Mouse (Mus musculus) olfactory bulb, adult 2 months (tissue): ENCODE measurements at regions not wholly inside any gene's neighbourhood (a gene's known extent, or its start where the extent isn't known, plus 50 kb on each side); places are given as distances from the start of the nearest gene placed in this dataset.

Source experiments
- H3K27ac ChIP-seq: fragments of 200-500 bp; 2 replicates; pipeline ENCODE4 v1.5.1; 2012; ENCODE audit warnings: low read depth, low read length; ENCODE audit not compliant: insufficient read depth
- H3K4me1 ChIP-seq: fragments of 200-500 bp; 2 replicates; pipeline ENCODE4 v1.6.1; 2012; ENCODE audit warnings: low read length; ENCODE audit not compliant: control insufficient read depth, insufficient read depth
- H3K4me3 ChIP-seq: fragments of 200-500 bp; 2 replicates; pipeline ENCODE4 v1.5.1; 2012; ENCODE audit warnings: mild to moderate bottlenecking, low read depth, low read length, moderate library complexity; ENCODE audit not compliant: insufficient read depth
- CTCF ChIP-seq: fragments of 200-500 bp; IDR thresholded peaks from 2 replicates; pipeline ENCODE4 v1.5.1; 2012; ENCODE audit warnings: low read depth, mild to moderate bottlenecking, low read length, moderate library complexity; ENCODE audit not compliant: insufficient read depth
- POLR2A ChIP-seq: fragments of 200-500 bp; IDR thresholded peaks from 2 replicates; pipeline ENCODE4 v1.6.1; 2012; ENCODE audit warnings: mild to moderate bottlenecking, low read depth, low read length, moderate library complexity; ENCODE audit not compliant: insufficient read depth
- WGBS: fragments of 180-500 bp; shearing (Covaris S2); methylation state at CpG from one replicate; pipeline ENCODE4 v1.1.7; 2018; 5-methylcytosine and 5-hydroxymethylcytosine counted together

- Histone ChIP-seq H3K27ac (no peak overlapping the region), H3K4me1 (no peaks in the 10 kb centered on the region), H3K4me3 (no peak overlapping the region)
- 74% methylated on average over 6 of the region's 6 CpGs for WGBS
- TF ChIP-seq POLR2A, result no peak
- no peak for TF ChIP-seq CTCF
Observed at GRCm38 (mm10) chr13:30067581-30068375, 68.5 kb upstream of the Mboat1 start.

DNA sequence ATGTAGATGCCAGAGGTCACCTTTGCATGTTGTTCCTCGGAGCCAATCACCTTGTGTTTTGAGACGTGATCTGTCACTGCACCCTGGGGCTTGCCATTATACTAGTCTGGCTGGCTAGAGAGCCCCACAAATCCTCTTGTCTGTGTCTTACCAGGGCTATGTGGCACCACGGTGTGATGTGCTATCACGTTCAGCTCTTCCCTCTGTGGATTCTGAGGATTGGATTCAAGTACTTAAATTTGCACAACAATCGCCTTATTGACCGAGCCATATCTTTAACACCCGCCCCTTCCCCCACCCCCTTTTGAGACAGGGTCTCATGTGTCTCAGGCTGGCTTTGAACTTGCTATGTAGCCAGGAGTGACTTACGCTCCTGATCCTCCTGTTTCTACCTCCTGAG is 70.8 kb upstream of the Mboat1 start:
- no peak for TF ChIP-seq CTCF
- no peak for TF ChIP-seq POLR2A
- Histone ChIP-seq H3K27ac (no peak overlapping the region), H3K4me1 (no peaks in the 10 kb centered on the region), H3K4me3 (no peak overlapping the region)
- 54% methylated on average over 8 of the region's 8 CpGs for WGBS

DNA sequence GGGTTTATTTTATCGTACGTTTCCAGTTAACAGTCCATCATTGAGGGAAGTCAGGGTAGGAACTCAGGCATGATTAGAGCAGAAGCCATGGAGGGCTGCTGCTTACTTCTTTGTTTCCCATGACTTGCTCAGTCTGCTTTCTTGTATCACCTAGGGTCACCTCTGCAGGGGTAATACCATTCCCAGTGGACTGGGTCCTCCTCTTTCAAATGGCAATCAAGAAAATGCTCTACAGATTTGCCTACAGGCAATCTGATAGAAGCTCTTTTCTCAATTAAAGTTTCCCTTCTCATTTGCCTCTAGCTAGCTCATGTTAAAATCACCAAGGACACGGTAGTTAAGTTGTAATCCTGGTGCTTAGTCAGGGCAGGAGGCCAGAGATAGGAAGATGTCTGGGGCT is 72.5 kb upstream of the Mboat1 start:
- H3K4me3 ChIP-seq, result no peak overlapping the region
- TF ChIP-seq CTCF (no peak), POLR2A (no peak)
- no peak overlapping the region for H3K27ac ChIP-seq
- WGBS, result 85% methylated on average over 3 of the region's 3 CpGs
- no peaks in the 10 kb centered on the region for H3K4me1 ChIP-seq

GRCm38 (mm10) chr13:30062285-30062684 is 74.0 kb upstream of the Mboat1 start:
- TF ChIP-seq CTCF (no peak), POLR2A (no peak)
- H3K4me1 ChIP-seq, result no peaks in the 10 kb centered on the region
- no peak overlapping the region for H3K27ac ChIP-seq
- H3K4me3 ChIP-seq, result no peak overlapping the region
- 88% methylated on average over 4 of the region's 4 CpGs for WGBS

GRCm38 (mm10) chr13:30055141-30055645 is 69.3 kb upstream of the E2f3 start:
- TF ChIP-seq POLR2A (no peak), CTCF (no peak)
- Histone ChIP-seq H3K27ac (no peak overlapping the region), H3K4me1 (no peaks in the 10 kb centered on the region), H3K4me3 (no peak overlapping the region)
- 74% methylated on average over 3 of the region's 3 CpGs for WGBS

- 80% methylated on average over 16 of the region's 16 CpGs for WGBS
- TF ChIP-seq POLR2A (no peak), CTCF (no peak)
- H3K4me3 ChIP-seq, result no peak overlapping the region
- no peak overlapping the region for H3K27ac ChIP-seq
- no peaks in the 10 kb centered on the region for H3K4me1 ChIP-seq
Observed at GRCm38 (mm10) chr13:30051891-30052550, 66.2 kb upstream of the E2f3 start.

- H3K27ac ChIP-seq, result no peak overlapping the region
- H3K4me1 ChIP-seq, result no peaks in the 10 kb centered on the region
- 79% methylated on average over 9 of the region's 9 CpGs for WGBS
- H3K4me3 ChIP-seq, result no peak overlapping the region
- TF ChIP-seq CTCF (no peak), POLR2A (no peak)
Observed at GRCm38 (mm10) chr13:30050745-30051508, 65.1 kb upstream of the E2f3 start.

DNA sequence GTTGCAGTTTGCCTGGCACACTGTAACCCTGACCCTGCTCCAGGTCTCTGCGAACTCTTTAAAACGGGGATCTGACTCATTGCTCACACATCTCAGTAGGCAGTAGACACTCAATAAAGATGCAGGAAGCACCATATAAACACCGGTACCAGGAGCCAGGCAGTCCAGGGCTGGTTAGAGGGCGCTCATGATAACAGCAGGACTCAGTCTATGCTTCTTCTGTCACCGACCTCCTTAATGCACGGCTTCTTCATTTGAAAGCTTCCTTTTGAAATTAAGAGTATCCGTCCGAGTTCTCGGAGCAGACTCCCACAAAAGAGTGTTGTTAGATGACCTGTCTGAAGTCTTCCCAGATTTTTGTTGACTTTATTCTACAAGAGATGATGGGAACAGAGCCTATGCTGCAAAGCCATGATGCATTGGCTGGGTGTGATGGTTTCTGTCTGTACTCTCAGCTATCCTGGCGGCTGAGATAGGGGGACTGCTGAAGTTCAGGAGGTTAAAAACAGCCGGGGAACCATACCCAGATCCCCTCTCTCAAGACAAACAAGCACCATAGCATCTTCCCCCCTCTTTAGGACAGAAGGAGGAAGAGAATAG is 62.5 kb upstream of the E2f3 start:
- TF ChIP-seq POLR2A, result no peak
- no peak for TF ChIP-seq CTCF

More for the DNA sequence above, 62.5 kb upstream of the E2f3 start:
- Histone ChIP-seq H3K4me1 (no peaks in the 10 kb centered on the region), H3K27ac (no peak overlapping the region), H3K4me3 (no peak overlapping the region)
- 83% methylated on average over 11 of the region's 11 CpGs for WGBS
